Mouse (Mus musculus): ENCODE data around the gene Macrod1.

GRCm38 (mm10) chr19:7056248-7057087 lies at the start of gene Macrod1:
- no peak for TF ChIP-seq CTCF (IDR thresholded peaks at IDR 0.05; ENCODE audit: insufficient read depth, low read length)
- no peak for TF ChIP-seq POLR2A (IDR thresholded peaks at IDR 0.05; ENCODE audit: borderline replicate concordance, extremely low read depth, low read depth, low read length)

All from lung, adult 2 months (tissue).